10 mouse cellular contexts compared by ENCODE assay signal in genomic region chr9:67071596-67071995, GRCm38 (mm10). TPM values are rescaled to one million over a fixed set of nuclear protein-coding genes. Genes with fewer than 3 reads are reported as not detected.
DNase-seq lines count a peak whose midpoint lies in the region; ATAC-seq and TF ChIP-seq lines count a peak whose summit lies in the region.
"Had no signal": no experiment of that assay in that cellular context is flagged by ENCODE, and none has a peak within 500 bp of the region (broad histone marks: within the 10 kb centered on the region; RNA-seq: fewer than 3 reads in every experiment).

No protein-coding gene starts in this region.

- WGBS in heart, postnatal 0 days: 22% methylated on average over 7 of the region's 7 CpGs
- 32% methylated on average over 7 of the region's 7 CpGs for WGBS in hindbrain, postnatal 0 days

- TF ChIP-seq POLR2A in embryonic fibroblast, embryonic 13.5 days (IDR thresholded peaks at IDR 0.05; ENCODE audit: low read depth, low read length): no peak

- no peak for TF ChIP-seq CTCF in heart, postnatal 0 days (IDR thresholded peaks at IDR 0.05; ENCODE audit: low read depth)
- no peak for TF ChIP-seq CTCF in embryonic fibroblast, embryonic 13.5 days (IDR thresholded peaks at IDR 0.05; ENCODE audit: borderline replicate concordance, insufficient read depth, low read length)
- TF ChIP-seq CTCF in hindbrain, postnatal 0 days (IDR thresholded peaks at IDR 0.05; ENCODE audit: low read depth): no peak

- H3K9ac ChIP-seq in heart, postnatal 0 days (replicated peaks; ENCODE audit: low read depth, low read length): no peak overlapping the region
- no peak overlapping the region for H3K9ac ChIP-seq in hindbrain, postnatal 0 days (replicated peaks; ENCODE audit: low read length)

- TF ChIP-seq EP300 in heart, postnatal 0 days (IDR thresholded peaks at IDR 0.05; ENCODE audit: low read depth): no peak

- no peak overlapping the region for H3K4me2 ChIP-seq in heart, postnatal 0 days (ENCODE audit: low read depth, low read length)
- no peak overlapping the region for H3K4me2 ChIP-seq in hindbrain, postnatal 0 days (ENCODE audit: low read depth, low read length)

- 0 out of 2 replicates have a peak, but pooled peaks cover 6% of the 10 kb centered on the region for H3K4me1 ChIP-seq in heart, postnatal 0 days (ENCODE audit: control insufficient read depth, insufficient read depth)
- H3K4me1 ChIP-seq in embryonic fibroblast, embryonic 13.5 days (ENCODE audit: control insufficient read depth, insufficient read depth, low read length): peaks cover 4% of the 10 kb centered on the region
- no peaks in the 10 kb centered on the region for H3K4me1 ChIP-seq in hindbrain, postnatal 0 days (ENCODE audit: insufficient read depth, low read length)

- no peaks in the 10 kb centered on the region for H3K36me3 ChIP-seq in heart, postnatal 0 days (replicated peaks; ENCODE audit: control insufficient read depth, insufficient read depth, low read length)
- no peaks in the 10 kb centered on the region for H3K36me3 ChIP-seq in hindbrain, postnatal 0 days (ENCODE audit: insufficient read depth, low read length)

- no peaks in the 10 kb centered on the region for H3K27me3 ChIP-seq in heart, postnatal 0 days (ENCODE audit: control insufficient read depth, insufficient read depth, low read length)
- no peaks in the 10 kb centered on the region for H3K27me3 ChIP-seq in hindbrain, postnatal 0 days (ENCODE audit: insufficient read depth, low read length)

- no peak for DNase-seq in heart, postnatal 0 days (ENCODE audit: low spot score)
- no peak for DNase-seq in heart, postnatal 25 days (ENCODE audit: low spot score)
- DNase-seq in retina, postnatal 1 day: peak; percentile 8
- no peak for DNase-seq in retina, embryonic 14.5 days (ENCODE audit: low spot score)
- no peak for DNase-seq in hindbrain, postnatal 0 days (ENCODE audit: low spot score)
- DNase-seq in gastrocnemius, postnatal 14 days: no peak
- DNase-seq: left cerebral cortex, postnatal 4 days; thymus, postnatal 25 days had no signal

- H3K4me3 ChIP-seq in heart, postnatal 0 days (ENCODE audit: low read depth, low read length): no peak overlapping the region
- no peak overlapping the region for H3K4me3 ChIP-seq in embryonic fibroblast, embryonic 13.5 days (ENCODE audit: insufficient read depth, low read length)
- no peak overlapping the region for H3K4me3 ChIP-seq in hindbrain, postnatal 0 days (ENCODE audit: low read length)

- H3K27ac ChIP-seq in heart, postnatal 0 days (ENCODE audit: low read depth): peak overlapping the region; percentile 26; the same call in 1 of the 2 replicates
- H3K27ac ChIP-seq in embryonic fibroblast, embryonic 13.5 days (ENCODE audit: insufficient read depth, low read length): peak overlapping the region; percentile 76; the same call in 1 of the 2 replicates
- no peak overlapping the region for H3K27ac ChIP-seq in hindbrain, postnatal 0 days

- intact Hi-C loops in heart, postnatal 25 days (cut with DNase I): no loop called here
- intact Hi-C loops in gastrocnemius, postnatal 14 days (cut with DNase I; ENCODE audit: low total_unique reads): no loop called here

- no peaks in the 10 kb centered on the region for H3K9me3 ChIP-seq in heart, postnatal 0 days (replicated peaks; ENCODE audit: control insufficient read depth, low read length)
- no peaks in the 10 kb centered on the region for H3K9me3 ChIP-seq in hindbrain, postnatal 0 days (ENCODE audit: low read length)

- 0 out of 2 replicates have a peak, but pooled peaks have one; percentile 27 for ATAC-seq in heart, postnatal 0 days (ENCODE audit: insufficient read depth, low read depth)
- ATAC-seq in hindbrain, postnatal 0 days: no peak
- ATAC-seq: inflammation-experienced regulatory T-cells, adult 6 months had no signal

RNA-seq across cellular contexts. Expression of gene Tpm1, which starts 22.4 kb away (rescaled TPM):
- total RNA-seq in heart, postnatal 0 days (2014; rRNA removed; ENCODE audit: low replicate concordance): 3,473 and 3,533 TPM in 2 replicates
- polyA plus RNA-seq in heart, postnatal 0 days (2015; fragmentation: Nextera tagmentation; extraction: Ambion mirVana): 10,043 and 10,309 TPM in 2 replicates
- over 10,000 TPM; 12,975 to 13,062 TPM for total RNA-seq in heart, postnatal 25 days (2021)
- 2,470 and 3,105 TPM in 2 replicates for polyA plus RNA-seq in embryonic fibroblast, embryonic 13.5 days (2011; ENCODE audit: insufficient read length, low read depth, missing spikeins)
- 98.8 and 120 TPM in 2 replicates for total RNA-seq in hindbrain, postnatal 0 days (2014; rRNA removed)
- 177 and 180 TPM in 2 replicates for polyA plus RNA-seq in hindbrain, postnatal 0 days (2015; fragmentation: Nextera tagmentation; extraction: Ambion mirVana)
- over 10,000 TPM; 23,393 to 24,139 TPM for total RNA-seq in gastrocnemius, postnatal 14 days (2021)

Comparison
In these comparisons a context has a peak if more than half of its experiments do, and no peak if none do; other contexts are left out.
1. RNA of gene Tpm1, which starts 22.4 kb away (total RNA-seq): 23,393 to 24,139 TPM in gastrocnemius, postnatal 14 days, 12,975 to 13,062 TPM in heart, postnatal 25 days and 3,473 to 3,533 TPM in heart, postnatal 0 days; 98.8 to 120 TPM in hindbrain, postnatal 0 days; every median in the first group is over 10 times any median in the second.